Mouse (Mus musculus) limb, embryonic 10.5 days (tissue): ENCODE data around the gene Ggt7. TPM values are rescaled to one million over a fixed set of nuclear protein-coding genes. Genes with fewer than 3 reads are reported as not detected.
A peak's percentile ranks its signal among the peaks of the same experiment; 100 is the strongest.
"Not testable (repeated sequence)": the region's sequence is repeated elsewhere in the genome, so short reads cannot be mapped to it uniquely, and the experiment has no call there.

Experiments used
- DNase-seq: peaks from one replicate; pipeline ENCODE4 v3.0.0-alpha.2; 2017; ENCODE audit warnings: low spot score
- H3K27ac ChIP-seq: fragments of 300-500 bp; sonication (generic); 2 replicates; pipeline ENCODE4 v1.5.1; 2016; ENCODE audit warnings: mild to moderate bottlenecking
- H3K27me3 ChIP-seq: fragments of 300-500 bp; sonication (generic); 2 replicates; pipeline ENCODE4 v1.6.1; 2016; ENCODE audit warnings: low read depth, mild to moderate bottlenecking; ENCODE audit not compliant: poor library complexity, severe bottlenecking
- H3K36me3 ChIP-seq: fragments of 300-500 bp; sonication (generic); 2 replicates; pipeline ENCODE4 v1.6.1; 2016; ENCODE audit warnings: mild to moderate bottlenecking, moderate library complexity
- H3K4me1 ChIP-seq: fragments of 300-500 bp; sonication (generic); 2 replicates; pipeline ENCODE4 v1.6.1; 2016
- H3K4me3 ChIP-seq: fragments of 300-500 bp; sonication (generic); 2 replicates; pipeline ENCODE4 v1.5.1; 2016; ENCODE audit warnings: mild to moderate bottlenecking, moderate library complexity
- H3K9me3 ChIP-seq: fragments of 300-500 bp; sonication (generic); replicated peaks from 2 replicates; pipeline ENCODE4 v1.6.1; 2016; ENCODE audit warnings: mild to moderate bottlenecking
- WGBS: fragments of 180-500 bp; shearing (Covaris S2); methylation state at CpG from one replicate; pipeline ENCODE4 v1.1.7; 2016; 5-methylcytosine and 5-hydroxymethylcytosine counted together
- polyA plus RNA-seq: library from polyadenylated mRNA; unstranded; fragments of >200 nt; fragmentation: Nextera tagmentation; extraction: Ambion mirVana; gene quantifications from 2 replicates; pipeline ENCODE4 v1.2.1, GENCODE M21; 2016

The Ggt7 gene
- 1.6 and 3.2 TPM in 2 replicates for polyA plus RNA-seq

- H3K27ac ChIP-seq: peak within 1 kb of the TSS; percentile 77
- no peaks in the 10 kb centered on the region for H3K36me3 ChIP-seq
- peaks cover 40% of the 10 kb centered on the region for H3K27me3 ChIP-seq
- peak; percentile 94 for DNase-seq
- 5% methylated on average over 69 of the region's 70 CpGs for WGBS
- peak within 1 kb of the TSS; percentile 70 for H3K4me3 ChIP-seq
- H3K9me3 ChIP-seq: no peaks in the 10 kb centered on the region
- H3K4me1 ChIP-seq: peaks cover 27% of the 10 kb centered on the region
Observed at GRCm38 (mm10) chr2:155517455-155518423, at the start of gene Ggt7, which contains the start of gene Acss2. Ggt7 (minus strand) TSS chr2:155518237. Acss2 (plus strand) TSS chr2:155517948.

- 90% methylated on average over 5 of the region's 5 CpGs for WGBS
- H3K9me3 ChIP-seq: no peaks in the 10 kb centered on the region
- no peaks in the 10 kb centered on the region for H3K27me3 ChIP-seq
- H3K4me3 ChIP-seq: no peak overlapping the region
- H3K4me1 ChIP-seq: peaks cover 8% of the 10 kb centered on the region
- no peak overlapping the region for H3K27ac ChIP-seq
- 0 out of 2 replicates have a peak, but pooled peaks cover 10% of the 10 kb centered on the region for H3K36me3 ChIP-seq
- DNase-seq: no peak
Observed at GRCm38 (mm10) chr2:155567751-155568150, 49.7 kb upstream of the Ggt7 start.

GRCm38 (mm10) chr2:155562934-155563333 lies 44.9 kb upstream of the Ggt7 start:
- DNase-seq: no peak
- no peak overlapping the region for H3K4me3 ChIP-seq
- WGBS: 84% methylated on average over 4 of the region's 4 CpGs
- no peak overlapping the region for H3K27ac ChIP-seq
- 0 out of 2 replicates have a peak, but pooled peaks cover 10% of the 10 kb centered on the region for H3K36me3 ChIP-seq
- H3K9me3 ChIP-seq: no peaks in the 10 kb centered on the region
- no peaks in the 10 kb centered on the region for H3K27me3 ChIP-seq
- peaks cover 8% of the 10 kb centered on the region for H3K4me1 ChIP-seq

- H3K27me3 ChIP-seq: no peaks in the 10 kb centered on the region
- WGBS: 72% methylated on average over 1 of the region's 1 CpGs
- DNase-seq: no peak
- peaks cover 7% of the 10 kb centered on the region for H3K4me1 ChIP-seq
- H3K4me3 ChIP-seq: no peak overlapping the region
- H3K36me3 ChIP-seq: 0 out of 2 replicates have a peak, but pooled peaks cover 6% of the 10 kb centered on the region
- no peak overlapping the region for H3K27ac ChIP-seq
- no peaks in the 10 kb centered on the region for H3K9me3 ChIP-seq
Observed at GRCm38 (mm10) chr2:155562209-155562608, 44.2 kb upstream of the Ggt7 start.

- Histone ChIP-seq H3K9me3 (no peaks in the 10 kb centered on the region), H3K4me1 (no peaks in the 10 kb centered on the region), H3K27ac (no peak overlapping the region), H3K36me3 (no peaks in the 10 kb centered on the region), H3K27me3 (no peaks in the 10 kb centered on the region), H3K4me3 (no peak overlapping the region)
- WGBS: 92% methylated on average over 2 of the region's 2 CpGs
- DNase-seq: no peak
Observed at GRCm38 (mm10) chr2:155554426-155554985, 36.5 kb upstream of the Ggt7 start.

- no peaks in the 10 kb centered on the region for H3K9me3 ChIP-seq
- H3K36me3 ChIP-seq: no peaks in the 10 kb centered on the region
- H3K27me3 ChIP-seq: no peaks in the 10 kb centered on the region
- no peaks in the 10 kb centered on the region for H3K4me1 ChIP-seq
- no peak for DNase-seq
- no peak overlapping the region for H3K4me3 ChIP-seq
- no peak overlapping the region for H3K27ac ChIP-seq
Observed at GRCm38 (mm10) chr2:155552949-155553354, 34.9 kb upstream of the Ggt7 start.

GRCm38 (mm10) chr2:155552336-155552735 lies 34.3 kb upstream of the Ggt7 start:
- H3K36me3 ChIP-seq: no peaks in the 10 kb centered on the region
- H3K27ac ChIP-seq: no peak overlapping the region
- no peaks in the 10 kb centered on the region for H3K4me1 ChIP-seq

GRCm38 (mm10) chr2:155546955-155547354 lies 28.9 kb upstream of the Ggt7 start:
- Histone ChIP-seq H3K4me1 (0 out of 2 replicates have a peak, but pooled peaks cover 5% of the 10 kb centered on the region), H3K27me3 (no peaks in the 10 kb centered on the region), H3K4me3 (no peak overlapping the region), H3K9me3 (no peaks in the 10 kb centered on the region), H3K36me3 (no peaks in the 10 kb centered on the region), H3K27ac (no peak overlapping the region)
- DNase-seq: no peak
- 80% methylated on average over 1 of the region's 1 CpGs for WGBS

More at GRCm38 (mm10) chr2:155552336-155552735, 34.3 kb upstream of the Ggt7 start:
- Histone ChIP-seq H3K9me3 (no peaks in the 10 kb centered on the region), H3K27me3 (no peaks in the 10 kb centered on the region), H3K4me3 (no peak overlapping the region)
- no peak for DNase-seq

GRCm38 (mm10) chr2:155540822-155541458 lies 22.9 kb upstream of the Ggt7 start:
- no peak overlapping the region for H3K4me3 ChIP-seq
- H3K4me1 ChIP-seq: 0 out of 2 replicates have a peak, but pooled peaks cover 5% of the 10 kb centered on the region
- DNase-seq: no peak
- 77% methylated on average over 6 of the region's 6 CpGs for WGBS
- H3K36me3 ChIP-seq: no peaks in the 10 kb centered on the region
- H3K27me3 ChIP-seq: no peaks in the 10 kb centered on the region
- no peaks in the 10 kb centered on the region for H3K9me3 ChIP-seq
- H3K27ac ChIP-seq: no peak overlapping the region

GRCm38 (mm10) chr2:155539696-155540095 lies 21.7 kb upstream of the Ggt7 start:
- no peak overlapping the region for H3K27ac ChIP-seq
- no peak for DNase-seq
- no peaks in the 10 kb centered on the region for H3K36me3 ChIP-seq
- H3K4me3 ChIP-seq: no peak overlapping the region
- H3K9me3 ChIP-seq: no peaks in the 10 kb centered on the region
- 0 out of 2 replicates have a peak, but pooled peaks cover 5% of the 10 kb centered on the region for H3K4me1 ChIP-seq
- H3K27me3 ChIP-seq: no peaks in the 10 kb centered on the region

GRCm38 (mm10) chr2:155538463-155539057 lies 20.5 kb upstream of the Ggt7 start:
- H3K4me3 ChIP-seq, H3K36me3 ChIP-seq, H3K9me3 ChIP-seq, H3K4me1 ChIP-seq, H3K27ac ChIP-seq, DNase-seq, H3K27me3 ChIP-seq: not testable (repeated sequence)
- 81% methylated on average over 19 of the region's 19 CpGs for WGBS

GRCm38 (mm10) chr2:155537761-155538462 lies 19.9 kb upstream of the Ggt7 start:
- Histone ChIP-seq H3K9me3 (no peaks in the 10 kb centered on the region), H3K27ac (no peak overlapping the region), H3K4me1 (0 out of 2 replicates have a peak, but pooled peaks cover 3% of the 10 kb centered on the region), H3K27me3 (no peaks in the 10 kb centered on the region), H3K36me3 (no peaks in the 10 kb centered on the region), H3K4me3 (no peak overlapping the region)
- WGBS: 83% methylated on average over 5 of the region's 5 CpGs
- DNase-seq: no peak
